Mouse (Mus musculus) left cerebral cortex, postnatal 10 days (tissue): ENCODE results near the gene Chst4. TPM values are rescaled to one million over a fixed set of nuclear protein-coding genes. Genes with fewer than 3 reads are reported as not detected.

ENCODE experiments used
- total RNA-seq, 2 experiments: library from RNA; stranded (reverse); gene quantifications; 2 replicates each; pipeline ENCODE4 v1.2.3; 2021

Gene Chst4
- total RNA-seq, 2 experiments from 2014 or later: not detected

Other genes with a start within 250 kb of the Chst4 start
- 10 to 100 TPM; 29.5 to 29.8 TPM for gene Phlpp2, start 171.2 kb downstream of the Chst4 start, total RNA-seq
- under 1 TPM in 1 of 2 experiments, not detected in 1; 0.30 TPM for gene Marveld3, start 77.5 kb downstream of the Chst4 start, total RNA-seq
- gene Tat, start 49.3 kb downstream of the Chst4 start, total RNA-seq: not detected
- gene Zfp612, start 40.0 kb upstream of the Chst4 start, total RNA-seq: 10 to 100 TPM; 19.1 to 22.5 TPM
- gene Gm21964, start 61.5 kb upstream of the Chst4 start, total RNA-seq: not detected
- not detected for gene Gm17720, start 63.0 kb upstream of the Chst4 start, total RNA-seq
- gene Calb2, start 128.5 kb upstream of the Chst4 start, total RNA-seq: 10 to 100 TPM; 59.2 to 70.7 TPM
- 1 to 10 TPM; 5.1 to 5.3 TPM for gene Cmtr2, start 175.9 kb upstream of the Chst4 start, total RNA-seq
- gene Hydin, start 227.2 kb upstream of the Chst4 start, total RNA-seq: under 1 TPM; 0.24 to 0.26 TPM